Mouse (Mus musculus) cerebellum, adult 2 months (tissue): ENCODE data around the gene Dus2. TPM values are rescaled to one million over a fixed set of nuclear protein-coding genes. Genes with fewer than 3 reads are reported as not detected.

Experiments
- DNase-seq, 2 experiments: peaks; one replicate each; pipeline ENCODE4 v3.0.0; 2021
- H3K27ac ChIP-seq: fragments of 200-500 bp; 2 replicates; pipeline ENCODE4 v1.5.1; 2012; ENCODE audit warnings: low read length, control low read depth, inconsistent platforms; ENCODE audit not compliant: insufficient read depth
- H3K27me3 ChIP-seq: fragments of 200-500 bp; 2 replicates; pipeline ENCODE4 v1.6.1; 2012; ENCODE audit warnings: inconsistent platforms, mild to moderate bottlenecking, low read length, moderate library complexity; ENCODE audit not compliant: control insufficient read depth, insufficient read depth
- H3K4me1 ChIP-seq: fragments of 200-500 bp; 2 replicates; pipeline ENCODE4 v1.6.1; 2011; ENCODE audit warnings: low read length; ENCODE audit not compliant: control insufficient read depth, insufficient read depth
- H3K4me3 ChIP-seq: fragments of 200-500 bp; replicated peaks from 2 replicates; pipeline ENCODE3; 2011; ENCODE audit warnings: mild to moderate bottlenecking, low read depth, low read length, control low read depth; ENCODE audit not compliant: insufficient read depth
- CTCF ChIP-seq: fragments of 200-500 bp; IDR thresholded peaks from 2 replicates; pipeline ENCODE4 v1.5.1; 2011; ENCODE audit warnings: low read depth, mild to moderate bottlenecking, control low read depth, low read length, moderate library complexity, borderline replicate concordance; ENCODE audit not compliant: insufficient read depth
- POLR2A ChIP-seq: fragments of 200-500 bp; IDR thresholded peaks from 2 replicates; pipeline ENCODE4 v1.6.1; 2011; ENCODE audit warnings: low read length, control low read depth, borderline replicate concordance; ENCODE audit not compliant: insufficient read depth
- WGBS: fragments of 180-500 bp; shearing (Covaris S2); methylation state at CpG from one replicate; pipeline ENCODE4 v1.1.7; 2018; 5-methylcytosine and 5-hydroxymethylcytosine counted together
- polyA plus RNA-seq: library from polyadenylated mRNA; depleted of rRNA; stranded (reverse); fragments of >200 nt; gene quantifications from 2 replicates; pipeline ENCODE4 v1.2.3, GENCODE M21; 2012; rRNA removed

Gene Dus2
- 34.1 and 35.7 TPM in 2 replicates for polyA plus RNA-seq

GRCm38 (mm10) chr8:105990856-105991387, at the start of gene Dus2:
TSS of gene Dus2 (plus strand) at chr8:105991337.
- H3K4me3 ChIP-seq = no peak within 1 kb of the TSS
- WGBS = 10% methylated on average over 15 of the region's 15 CpGs
- peak; percentile 76 to 83 for DNase-seq
- 0 out of 2 replicates have a peak, but pooled peaks cover 6% of the 10 kb centered on the region for H3K4me1 ChIP-seq
- peak; percentile 98 for TF ChIP-seq CTCF
- no peak for TF ChIP-seq POLR2A
- H3K27me3 ChIP-seq = no peaks in the 10 kb centered on the region
- H3K27ac ChIP-seq = no peak within 1 kb of the TSS

DNA sequence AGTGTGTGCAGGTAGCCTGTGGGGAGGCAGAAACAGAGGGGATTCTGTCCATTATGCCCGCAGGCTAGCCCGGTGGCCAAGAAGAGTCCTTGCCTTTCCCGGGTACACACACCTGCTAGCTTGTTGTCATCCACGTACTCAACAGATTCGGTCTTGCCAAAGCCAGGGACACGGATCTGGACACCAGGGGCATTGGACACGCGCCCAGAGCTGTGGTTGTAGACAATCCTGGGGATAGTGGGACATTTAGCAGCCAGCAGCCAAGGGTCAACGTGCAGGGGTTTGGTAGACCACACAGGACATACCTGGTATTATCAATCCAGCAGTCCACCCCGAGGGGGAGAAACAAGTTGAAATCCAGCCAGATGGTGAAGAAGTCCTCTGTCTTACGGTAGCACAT, 49.1 kb upstream of the Dus2 start:
- WGBS = 52% methylated on average over 11 of the region's 11 CpGs
- no peak overlapping the region for H3K27ac ChIP-seq
- DNase-seq = no peak
- 0 out of 2 replicates have a peak, but pooled peaks cover 2% of the 10 kb centered on the region for H3K4me1 ChIP-seq
- TF ChIP-seq POLR2A = no peak
- no peak overlapping the region for H3K4me3 ChIP-seq
- no peaks in the 10 kb centered on the region for H3K27me3 ChIP-seq

GRCm38 (mm10) chr8:105942542-105942941, 48.6 kb upstream of the Dus2 start:
- Histone ChIP-seq H3K27ac (0 out of 2 replicates have a peak overlapping the region, but pooled peaks have one; percentile 11), H3K4me3 (no peak overlapping the region), H3K4me1 (0 out of 2 replicates have a peak, but pooled peaks cover 2% of the 10 kb centered on the region), H3K27me3 (no peaks in the 10 kb centered on the region)
- WGBS = 90% methylated on average over 5 of the region's 5 CpGs
- TF ChIP-seq CTCF = no peak
- no peak for TF ChIP-seq POLR2A
- no peak for DNase-seq

DNA sequence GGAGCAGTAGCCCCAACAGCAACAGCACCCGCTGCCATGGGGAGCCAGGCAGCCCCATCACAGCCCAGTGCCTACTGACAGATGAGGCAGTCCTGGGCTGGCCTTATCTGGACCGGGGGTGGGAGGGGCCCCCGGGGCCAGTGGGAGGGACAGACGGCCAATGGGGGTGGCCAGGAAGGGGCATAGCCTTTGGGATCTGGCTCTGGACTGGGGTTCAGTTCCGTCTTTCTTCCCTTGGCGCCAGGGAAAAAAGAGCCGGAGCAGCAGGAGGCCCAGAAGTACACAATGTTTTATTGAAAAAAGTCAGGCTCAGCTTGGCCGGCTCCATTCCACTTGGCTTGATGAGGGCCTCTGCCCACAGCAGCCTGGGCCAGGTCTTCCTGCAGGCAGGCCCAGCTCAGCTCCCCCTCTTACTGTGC, 47.8 kb upstream of the Dus2 start, which contains the start of gene Lcat:
Gene Lcat (minus strand): TSS at position 62 of the 419 bp plus-strand sequence.
- DNase-seq = peak in 1 of 2 experiments; percentile 56
- 37% methylated on average over 8 of the region's 8 CpGs for WGBS
- Histone ChIP-seq H3K4me1 (0 out of 2 replicates have a peak, but pooled peaks cover under 1% of the 10 kb centered on the region), H3K27ac (0 out of 2 replicates have a peak within 1 kb of the TSS, but pooled peaks have one; percentile 11), H3K4me3 (no peak within 1 kb of the TSS), H3K27me3 (no peaks in the 10 kb centered on the region)
- TF ChIP-seq POLR2A (0 out of 2 replicates have a peak, but pooled peaks have one; percentile 14), CTCF (no peak)

DNA sequence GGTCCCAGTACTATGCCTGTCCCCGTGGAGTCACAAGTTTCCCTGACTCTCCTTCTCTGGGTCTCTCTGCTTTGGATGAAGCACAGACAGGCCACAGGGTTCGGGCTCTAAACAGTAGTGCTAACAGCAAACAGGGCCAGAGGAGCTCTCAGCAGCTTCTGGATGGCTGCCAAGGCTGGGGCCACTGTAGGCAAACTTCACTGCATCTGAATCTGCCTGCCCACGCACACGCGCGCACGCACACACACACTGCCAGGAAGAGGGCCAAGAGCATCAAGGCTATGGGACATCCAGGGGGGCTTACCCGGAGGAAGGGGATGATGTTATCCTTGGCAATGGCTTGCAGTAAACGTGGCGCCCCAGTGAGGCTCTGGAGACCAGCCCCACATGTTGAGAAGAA, 41.8 kb upstream of the Dus2 start:
- TF ChIP-seq CTCF (no peak), POLR2A (no peak)
- WGBS = 30% methylated on average over 10 of the region's 10 CpGs
- peak in 1 of 2 experiments; percentile 55 for DNase-seq

GRCm38 (mm10) chr8:105951057-105951659, 40.0 kb upstream of the Dus2 start:
- peaks cover 15% of the 10 kb centered on the region for H3K4me1 ChIP-seq
- no peaks in the 10 kb centered on the region for H3K27me3 ChIP-seq
- peak in 1 of 2 experiments; percentile 53 for DNase-seq
- no peak for TF ChIP-seq POLR2A
- no peak for TF ChIP-seq CTCF
- no peak overlapping the region for H3K4me3 ChIP-seq
- peak overlapping the region; percentile 28; the same call in 1 of the 2 replicates for H3K27ac ChIP-seq
- WGBS = 21% methylated on average over 7 of the region's 7 CpGs

More for the DNA sequence above, 41.8 kb upstream of the Dus2 start:
- no peaks in the 10 kb centered on the region for H3K27me3 ChIP-seq
- no peak overlapping the region for H3K4me3 ChIP-seq
- peaks cover 15% of the 10 kb centered on the region for H3K4me1 ChIP-seq
- H3K27ac ChIP-seq = no peak overlapping the region

GRCm38 (mm10) chr8:105956556-105956955, 34.6 kb upstream of the Dus2 start:
- DNase-seq = no peak
- 86% methylated on average over 4 of the region's 4 CpGs for WGBS

GRCm38 (mm10) chr8:105957813-105958212, 33.3 kb upstream of the Dus2 start:
- TF ChIP-seq CTCF (no peak), POLR2A (no peak)
- Histone ChIP-seq H3K4me3 (no peak overlapping the region), H3K27me3 (no peaks in the 10 kb centered on the region), H3K4me1 (peaks cover 11% of the 10 kb centered on the region), H3K27ac (no peak overlapping the region)
- no peak for DNase-seq
- WGBS = 77% methylated on average over 3 of the region's 4 CpGs

More at GRCm38 (mm10) chr8:105956556-105956955, 34.6 kb upstream of the Dus2 start:
- H3K27me3 ChIP-seq = no peaks in the 10 kb centered on the region
- no peak overlapping the region for H3K27ac ChIP-seq
- no peak overlapping the region for H3K4me3 ChIP-seq
- TF ChIP-seq CTCF (no peak), POLR2A (no peak)
- H3K4me1 ChIP-seq = peaks cover 13% of the 10 kb centered on the region
